Mouse (Mus musculus) heart, embryonic 15.5 days (tissue): Measurements from ENCODE around the gene H2-T23. TPM values are rescaled to one million over a fixed set of nuclear protein-coding genes. Genes with fewer than 3 reads are reported as not detected.
"Not testable (repeated sequence)": the region's sequence is repeated elsewhere in the genome, so short reads cannot be mapped to it uniquely, and the experiment has no call there.

ENCODE experiments used
- ATAC-seq: fragments of 200-750 bp; cut with Nextera tagmentation; replicated peaks from 2 replicates; pipeline ENCODE4 v1.8.0; 2017; ENCODE audit warnings: low read depth, moderate TSS enrichment; ENCODE audit not compliant: insufficient number of reproducible peaks, insufficient read depth, low FRiP score
- H3K27ac ChIP-seq: fragments of 300-500 bp; sonication (generic); 2 replicates; pipeline ENCODE4 v1.5.1; 2015; ENCODE audit warnings: mild to moderate bottlenecking, inconsistent platforms
- H3K27me3 ChIP-seq: fragments of 300-500 bp; sonication (generic); 2 replicates; pipeline ENCODE4 v1.6.1; 2015; ENCODE audit warnings: inconsistent platforms
- H3K36me3 ChIP-seq: fragments of 300-500 bp; sonication (generic); 2 replicates; pipeline ENCODE4 v1.6.1; 2015; ENCODE audit warnings: mild to moderate bottlenecking, inconsistent platforms
- H3K4me1 ChIP-seq: fragments of 300-500 bp; sonication (generic); replicated peaks from 2 replicates; pipeline ENCODE4 v1.6.1; 2015; ENCODE audit warnings: inconsistent platforms
- H3K4me2 ChIP-seq: fragments of 300-500 bp; sonication (generic); 2 replicates; pipeline ENCODE4 v1.6.1; 2015; ENCODE audit warnings: inconsistent platforms, mild to moderate bottlenecking, moderate library complexity
- H3K4me3 ChIP-seq: fragments of 300-500 bp; sonication (generic); 2 replicates; pipeline ENCODE4 v1.5.1; 2015; ENCODE audit warnings: mild to moderate bottlenecking, inconsistent platforms
- H3K9ac ChIP-seq: fragments of 300-500 bp; sonication (generic); 2 replicates; pipeline ENCODE4 v1.6.1; 2015; ENCODE audit warnings: mild to moderate bottlenecking, inconsistent platforms
- H3K9me3 ChIP-seq: fragments of 300-500 bp; sonication (generic); replicated peaks from 2 replicates; pipeline ENCODE4 v1.6.1; 2016; ENCODE audit warnings: inconsistent platforms
- WGBS: fragments of 180-500 bp; shearing (Covaris S2); methylation state at CpG from one replicate; pipeline ENCODE4 v1.1.7; 2015; ENCODE audit warnings: mixed read lengths; 5-methylcytosine and 5-hydroxymethylcytosine counted together
- polyA plus RNA-seq: library from polyadenylated mRNA; unstranded; fragments of >200 nt; fragmentation: Nextera tagmentation; extraction: Ambion mirVana; gene quantifications from 2 replicates; pipeline ENCODE4 v1.2.1, GENCODE M21; 2015

H2-T23 gene
- 4.7 and 11.6 TPM in 2 replicates for polyA plus RNA-seq

DNA sequence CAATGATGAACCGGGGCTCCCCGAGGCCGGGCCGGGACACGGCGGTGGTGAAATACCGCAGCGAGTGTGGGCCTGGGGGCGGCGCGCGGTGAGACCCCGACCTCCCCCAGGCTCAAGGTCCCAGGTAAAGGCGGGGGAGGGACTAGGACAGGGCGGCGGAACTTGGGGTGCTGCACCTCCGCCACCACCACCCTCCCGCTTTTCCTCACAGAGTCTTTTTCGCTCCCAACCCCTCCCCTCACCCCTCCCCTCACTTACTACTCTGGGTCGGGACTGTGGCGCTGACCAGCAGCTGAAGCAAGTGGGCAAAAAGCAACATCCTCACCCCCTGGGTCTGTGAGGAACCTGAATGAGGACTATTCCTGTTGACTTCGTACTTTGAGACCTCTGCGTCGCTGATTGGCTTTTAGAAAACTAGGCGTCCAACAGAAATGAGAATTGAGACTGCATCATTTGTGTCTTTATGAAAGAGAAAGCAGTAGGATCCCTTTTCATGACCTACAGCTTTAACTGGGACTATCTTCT is at the start of gene H2-T23:
TSS of gene H2-T23 (minus strand) at position 505 of the 525 bp plus-strand sequence.
- 1% methylated on average over 25 of the region's 25 CpGs for WGBS
- not testable (repeated sequence) for ATAC-seq

DNA sequence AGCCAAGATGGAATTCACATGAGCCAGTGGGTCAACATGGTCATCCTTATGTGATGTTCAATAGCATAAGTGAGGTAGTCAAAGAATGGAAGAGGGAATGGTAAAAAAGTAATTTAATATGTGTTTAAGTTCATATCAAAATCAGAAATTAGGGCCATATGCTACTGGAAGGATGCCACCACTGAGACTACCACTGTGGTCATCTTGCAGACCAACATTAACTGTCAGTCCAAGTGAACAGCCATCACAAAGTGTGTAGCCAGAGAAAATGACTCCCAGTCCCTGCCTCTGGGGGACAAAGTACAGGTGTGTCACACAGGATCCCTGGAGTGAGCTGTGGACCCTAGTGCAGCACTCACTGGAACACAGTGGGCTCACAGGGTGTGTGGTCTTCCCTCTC is 49.2 kb upstream of the H2-T23 start:
- peaks cover 58% of the 10 kb centered on the region for H3K27me3 ChIP-seq
- not testable (repeated sequence) for H3K9ac ChIP-seq, H3K4me3 ChIP-seq, H3K9me3 ChIP-seq, H3K4me2 ChIP-seq, H3K36me3 ChIP-seq, H3K27ac ChIP-seq, ATAC-seq
- H3K4me1 ChIP-seq: peaks cover 12% of the 10 kb centered on the region

More for the DNA sequence above, at the start of gene H2-T23:
- Histone ChIP-seq H3K4me3 (peak within 1 kb of the TSS; percentile 65), H3K27ac (0 out of 2 replicates have a peak within 1 kb of the TSS, but pooled peaks have one; percentile 20), H3K4me2 (peak within 1 kb of the TSS; percentile 95), H3K9ac (peak within 1 kb of the TSS; percentile 48), H3K4me1 (peaks cover 12% of the 10 kb centered on the region)
- not testable (repeated sequence) for H3K9me3 ChIP-seq, H3K27me3 ChIP-seq, H3K36me3 ChIP-seq

- Histone ChIP-seq H3K4me1 (no peaks in the 10 kb centered on the region), H3K9ac (no peak overlapping the region), H3K27ac (no peak overlapping the region), H3K4me3 (no peak overlapping the region), H3K36me3 (no peaks in the 10 kb centered on the region), H3K9me3 (no peaks in the 10 kb centered on the region), H3K27me3 (peaks cover 3% of the 10 kb centered on the region; the same call in 1 of the 2 replicates), H3K4me2 (no peak overlapping the region)
- no peak for ATAC-seq
- WGBS: 21% methylated on average over 2 of the region's 2 CpGs
These were observed 28.2 kb upstream of the H2-T23 start for GRCm38 (mm10) chr17:36060829-36061228.

DNA sequence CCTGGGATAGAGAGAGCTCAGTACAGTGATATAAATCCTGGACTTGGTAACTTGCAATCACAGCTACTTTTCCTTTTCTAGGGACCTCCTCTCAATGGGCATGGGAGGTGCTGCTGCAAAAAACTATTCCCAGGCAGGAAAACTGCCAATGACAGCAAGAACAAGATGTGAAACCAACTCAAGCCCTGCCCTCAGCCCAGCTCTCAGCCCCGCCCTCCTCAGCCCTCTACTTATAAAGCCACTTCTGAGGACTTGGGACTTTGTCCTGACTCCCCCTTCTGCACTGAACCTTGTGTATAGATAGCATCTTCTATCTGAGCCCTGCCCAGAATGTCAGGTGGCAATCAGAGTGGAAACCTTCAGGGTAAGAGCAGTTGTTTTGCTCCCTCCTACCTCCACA is 25.7 kb upstream of the H2-T23 start, which contains the start of gene Gm11127:
TSS of gene Gm11127 (minus strand) at position 10 of the 400 bp plus-strand sequence.
- not testable (repeated sequence) for H3K4me2 ChIP-seq, H3K36me3 ChIP-seq, H3K27ac ChIP-seq, H3K4me1 ChIP-seq, H3K9ac ChIP-seq, ATAC-seq, H3K27me3 ChIP-seq, H3K9me3 ChIP-seq, H3K4me3 ChIP-seq
- WGBS: 45% methylated on average over 1 of the region's 1 CpGs

DNA sequence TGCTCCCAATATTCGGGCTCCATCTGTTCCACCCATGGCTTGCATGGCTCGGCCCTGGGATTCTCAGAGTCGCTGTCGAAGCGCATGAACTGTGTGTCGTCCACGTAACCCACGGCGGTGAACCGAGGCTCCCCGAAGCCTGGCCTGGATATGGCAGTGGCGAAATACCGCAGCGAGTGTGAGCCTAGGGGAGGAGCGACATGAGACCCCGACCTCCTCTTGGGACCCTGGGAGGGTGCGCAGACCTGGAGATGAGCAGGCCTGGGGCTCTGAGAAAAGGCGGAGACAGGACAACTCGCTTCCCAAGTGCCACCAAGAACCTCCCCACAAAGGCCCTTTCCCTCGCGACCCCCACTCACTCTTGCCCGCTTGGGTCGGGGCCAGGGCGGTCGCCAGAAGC is 25.3 kb upstream of the H2-T23 start:
- H3K4me3 ChIP-seq, ATAC-seq, H3K9me3 ChIP-seq, H3K27ac ChIP-seq, H3K4me1 ChIP-seq, H3K36me3 ChIP-seq, H3K9ac ChIP-seq, H3K27me3 ChIP-seq, H3K4me2 ChIP-seq: not testable (repeated sequence)
- WGBS: 86% methylated on average over 25 of the region's 25 CpGs

- H3K36me3 ChIP-seq: no peaks in the 10 kb centered on the region
- peak overlapping the region; percentile 56 for H3K4me3 ChIP-seq
- no peak overlapping the region for H3K27ac ChIP-seq
- H3K27me3 ChIP-seq: no peaks in the 10 kb centered on the region
- ATAC-seq: no peak
- 89% methylated on average over 3 of the region's 3 CpGs for WGBS
- peak overlapping the region; percentile 52; the same call in 1 of the 2 replicates for H3K9ac ChIP-seq
- no peaks in the 10 kb centered on the region for H3K9me3 ChIP-seq
- peaks cover 6% of the 10 kb centered on the region; the same call in 1 of the 2 replicates for H3K4me1 ChIP-seq
- peak overlapping the region; percentile 84 for H3K4me2 ChIP-seq
These were observed 10.6 kb upstream of the H2-T23 start for GRCm38 (mm10) chr17:36043286-36043685.

GRCm38 (mm10) chr17:36042610-36043169 is 10.0 kb upstream of the H2-T23 start, which contains the start of the genes H2-T22 and Gm6034:
Gene H2-T22 (minus strand): TSS chr17:36042747.
Gene Gm6034 (plus strand): TSS chr17:36042961.
- peak within 1 kb of the TSS; percentile 61; the same call in 1 of the 2 replicates for H3K27ac ChIP-seq
- not testable (repeated sequence) for H3K4me1 ChIP-seq

GRCm38 (mm10) chr17:36042055-36042454 is 9.4 kb upstream of the H2-T23 start:
- whole genome bisulfite sequencing: 7% methylated on average over 19 of the region's 19 CpGs
- not testable (repeated sequence) for H3K27me3 ChIP-seq, H3K36me3 ChIP-seq, H3K9me3 ChIP-seq, H3K4me1 ChIP-seq, H3K27ac ChIP-seq
- H3K4me3 ChIP-seq: peak overlapping the region; percentile 56
- peak overlapping the region; percentile 84 for H3K4me2 ChIP-seq
- peak overlapping the region; percentile 52 for H3K9ac ChIP-seq
- ATAC-seq: peak; percentile 59

More at GRCm38 (mm10) chr17:36042610-36043169, 10.0 kb upstream of the H2-T23 start, which contains the start of the genes H2-T22 and Gm6034:
- H3K4me3 ChIP-seq: peak within 1 kb of the TSS; percentile 56
- not testable (repeated sequence) for H3K27me3 ChIP-seq, H3K36me3 ChIP-seq, H3K9me3 ChIP-seq
- peak within 1 kb of the TSS; percentile 52 for H3K9ac ChIP-seq
- peak; percentile 95 for ATAC-seq
- H3K4me2 ChIP-seq: peak within 1 kb of the TSS; percentile 84
- WGBS: under 1% methylated on average over 12 of the region's 12 CpGs

GRCm38 (mm10) chr17:36040604-36041003 is 7.9 kb upstream of the H2-T23 start:
- not testable (repeated sequence) for H3K9ac ChIP-seq

DNA sequence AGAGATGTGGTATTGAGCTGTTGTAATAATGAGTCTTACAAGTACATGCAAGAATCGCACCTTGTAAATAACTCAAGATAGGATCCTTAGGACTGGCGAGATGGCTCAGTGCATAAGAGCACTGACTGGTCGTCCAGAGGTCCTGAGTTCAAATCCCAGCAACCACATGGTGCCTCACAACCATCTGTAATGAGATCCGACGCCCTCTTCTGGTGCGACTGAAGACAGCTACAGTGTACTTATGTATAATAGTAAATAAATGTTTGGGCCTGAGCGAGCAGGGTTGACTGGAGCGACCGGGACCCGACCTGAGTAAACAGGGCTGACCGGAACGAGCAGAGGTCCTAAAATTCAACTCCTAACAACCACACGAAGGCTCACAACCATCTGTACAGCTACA is 3.5 kb upstream of the H2-T23 start:
- not testable (repeated sequence) for H3K4me3 ChIP-seq, ATAC-seq, H3K36me3 ChIP-seq, H3K27me3 ChIP-seq, H3K27ac ChIP-seq, H3K9me3 ChIP-seq, H3K4me2 ChIP-seq, H3K9ac ChIP-seq
- WGBS: 81% methylated on average over 13 of the region's 13 CpGs
- H3K4me1 ChIP-seq: peaks cover 12% of the 10 kb centered on the region

More at GRCm38 (mm10) chr17:36040604-36041003, 7.9 kb upstream of the H2-T23 start:
- not testable (repeated sequence) for H3K27me3 ChIP-seq, H3K4me1 ChIP-seq, H3K27ac ChIP-seq, H3K4me2 ChIP-seq, H3K4me3 ChIP-seq, H3K9me3 ChIP-seq, H3K36me3 ChIP-seq, ATAC-seq
- 67% methylated on average over 2 of the region's 2 CpGs for WGBS

GRCm38 (mm10) chr17:36035010-36035638 is 2.5 kb upstream of the H2-T23 start:
- WGBS: 27% methylated on average over 3 of the region's 3 CpGs

More at GRCm38 (mm10) chr17:36035010-36035638, 2.5 kb upstream of the H2-T23 start:
- not testable (repeated sequence) for H3K9ac ChIP-seq, ATAC-seq, H3K36me3 ChIP-seq, H3K4me3 ChIP-seq, H3K27me3 ChIP-seq, H3K4me2 ChIP-seq, H3K9me3 ChIP-seq, H3K27ac ChIP-seq
- H3K4me1 ChIP-seq: peaks cover 12% of the 10 kb centered on the region
